ENCODE assay signal across 8 mouse cellular contexts in genomic region chr15:103240160-103241028, GRCm38 (mm10). TPM values are rescaled to one million over a fixed set of nuclear protein-coding genes. Genes with fewer than 3 reads are reported as not detected.
A peak's percentile ranks its signal among the peaks of the same experiment; 100 is the strongest.
DNase-seq lines count a peak whose midpoint lies in the region; ATAC-seq lines count a peak whose summit lies in the region.

Gene Hnrnpa1, plus strand, starts transcription at chr15:103240432.

- peaks cover 58% of the 10 kb centered on the region for H3K4me1 ChIP-seq in hindbrain, embryonic 15.5 days (replicated peaks)

- no peaks in the 10 kb centered on the region for H3K27me3 ChIP-seq in hindbrain, embryonic 15.5 days

- peaks cover 27% of the 10 kb centered on the region for H3K36me3 ChIP-seq in hindbrain, embryonic 15.5 days

- H3K4me2 ChIP-seq in hindbrain, embryonic 15.5 days, result peak within 1 kb of the TSS; percentile 82

- no peaks in the 10 kb centered on the region for H3K9me3 ChIP-seq in hindbrain, embryonic 15.5 days

- H3K9ac ChIP-seq in hindbrain, embryonic 15.5 days, result peak within 1 kb of the TSS; percentile 83

- H3K27ac ChIP-seq in hindbrain, embryonic 15.5 days (replicated peaks), result peak within 1 kb of the TSS; percentile 97

- WGBS in hindbrain, embryonic 15.5 days, result under 1% methylated on average over 47 of the region's 47 CpGs

- peak; percentile 93 for ATAC-seq in hindbrain, embryonic 15.5 days (ENCODE audit: low FRiP score, low read depth)

- peak within 1 kb of the TSS; percentile 84 for H3K4me3 ChIP-seq in hindbrain, embryonic 15.5 days

- peak; percentile 96 for DNase-seq in T-cell, adult 2 months (ENCODE audit: low spot score)
- peak; percentile 88 to 92 for DNase-seq in cerebellum, postnatal 36 days
- DNase-seq in frontal cortex, postnatal 36 days (ENCODE audit: low spot score in 2 of 2), result peak; percentile 92 to 96
- peak; percentile 97 for DNase-seq in left cerebral cortex, adult 11 months (ENCODE audit: low spot score)
- peak; percentile 94 to 95 for DNase-seq in lung, postnatal 4 days
- peak; percentile 97 for DNase-seq in retina, postnatal 7 days (ENCODE audit: low read depth, low spot score)
- peak; percentile 62 for DNase-seq in urinary bladder, postnatal 10 days (ENCODE audit: low spot score)

RNA-seq across cellular contexts. Expression of gene Hnrnpa1, which starts in this region (rescaled TPM):
- 629 and 665 TPM in 2 replicates for polyA plus RNA-seq in hindbrain, embryonic 15.5 days (2015; fragmentation: Nextera tagmentation; extraction: Ambion mirVana)

Comparison
In these comparisons a context has a peak if more than half of its experiments do, and no peak if none do; other contexts are left out.
1. Peak in every context shown above with its lines: DNase-seq, ATAC-seq, H3K4me3 ChIP-seq and H3K27ac ChIP-seq.